Mouse (Mus musculus): Measurements from ENCODE around the gene Zbtb22.

DNA sequence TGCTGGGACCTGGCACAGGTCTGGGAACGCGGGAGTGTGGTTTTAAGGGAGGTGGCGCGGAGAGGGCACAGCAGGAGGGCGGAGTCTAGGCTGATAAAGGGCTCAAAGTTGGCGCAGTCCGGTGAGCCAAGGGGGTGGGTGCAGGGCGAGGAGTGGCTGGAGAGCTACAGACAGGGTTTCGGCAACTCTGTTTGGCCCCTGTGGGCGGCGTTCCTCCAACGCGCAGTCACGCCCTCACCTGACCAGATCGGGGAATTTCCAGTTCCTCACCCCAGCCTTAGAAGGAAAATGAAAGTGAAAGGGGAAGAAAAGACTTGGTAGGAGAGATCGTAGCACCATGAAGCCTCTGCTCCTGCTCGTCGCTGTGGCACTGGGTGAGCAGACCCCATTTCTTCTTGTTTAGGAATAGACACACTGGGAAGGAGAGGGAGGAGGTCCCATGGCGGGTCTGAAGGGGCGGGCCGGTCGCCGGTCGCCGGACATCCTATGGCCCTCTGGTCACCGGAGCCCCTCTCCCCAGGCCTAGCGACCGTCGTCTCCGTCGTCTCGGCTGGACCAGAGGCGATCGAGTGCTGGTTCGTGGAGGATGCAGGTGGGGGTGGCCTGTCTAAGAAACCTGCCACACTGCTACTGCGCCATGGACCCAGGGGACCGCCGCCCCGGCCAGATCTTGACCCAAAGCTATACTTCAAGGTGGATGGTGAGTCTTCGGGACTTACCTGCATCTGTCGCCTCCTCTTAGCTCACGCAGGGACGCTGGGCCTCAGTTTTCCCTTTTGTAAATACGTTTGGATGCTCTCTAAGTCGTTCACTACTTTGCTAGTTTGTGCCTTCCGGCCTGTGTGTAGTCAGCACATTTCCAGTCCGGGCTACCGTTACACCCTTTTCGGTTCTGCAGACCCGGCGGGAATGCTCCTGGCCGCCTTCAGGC is 3.9 kb downstream of the Zbtb22 start:
- TF ChIP-seq CTCF (IDR thresholded peaks at IDR 0.05; ENCODE audit: low read depth) (peak; percentile 65), EP300 (IDR thresholded peaks at IDR 0.05; ENCODE audit: low read depth) (0 out of 2 replicates have a peak, but pooled peaks have one; percentile 30)
